Mouse (Mus musculus) limb, embryonic 12.5 days (tissue): Measurements from ENCODE around the gene Slit3. TPM values are rescaled to one million over a fixed set of nuclear protein-coding genes. Genes with fewer than 3 reads are reported as not detected.

ENCODE experiments used
- ATAC-seq: fragments of 200-750 bp; cut with Nextera tagmentation; 2 replicates; pipeline ENCODE4 v1.8.0; 2017; ENCODE audit warnings: low read depth, moderate TSS enrichment; ENCODE audit not compliant: insufficient number of reproducible peaks, insufficient read depth, low FRiP score, low TSS enrichment
- H3K27ac ChIP-seq: fragments of 300-500 bp; sonication (generic); 2 replicates; pipeline ENCODE4 v1.5.1; 2016; ENCODE audit warnings: mild to moderate bottlenecking, moderate library complexity
- H3K27me3 ChIP-seq: fragments of 300-500 bp; sonication (generic); 2 replicates; pipeline ENCODE4 v1.6.1; 2016; ENCODE audit warnings: mild to moderate bottlenecking, moderate library complexity
- H3K36me3 ChIP-seq: fragments of 300-500 bp; sonication (generic); 2 replicates; pipeline ENCODE4 v1.6.1; 2016; ENCODE audit warnings: mild to moderate bottlenecking, moderate library complexity
- H3K4me1 ChIP-seq: fragments of 300-500 bp; sonication (generic); replicated peaks from 2 replicates; pipeline ENCODE4 v1.6.1; 2016
- H3K4me2 ChIP-seq: fragments of 300-500 bp; sonication (generic); 2 replicates; pipeline ENCODE4 v1.6.1; 2016; ENCODE audit warnings: mild to moderate bottlenecking, moderate library complexity
- H3K4me3 ChIP-seq: fragments of 300-500 bp; sonication (generic); replicated peaks from 2 replicates; pipeline ENCODE4 v1.5.1; 2016; ENCODE audit warnings: mild to moderate bottlenecking
- H3K9ac ChIP-seq: fragments of 300-500 bp; sonication (generic); replicated peaks from 2 replicates; pipeline ENCODE4 v1.6.1; 2016; ENCODE audit warnings: mild to moderate bottlenecking, moderate library complexity
- H3K9me3 ChIP-seq: fragments of 300-500 bp; sonication (generic); 2 replicates; pipeline ENCODE4 v1.6.1; 2016; ENCODE audit warnings: mild to moderate bottlenecking, moderate library complexity
- WGBS: fragments of 180-500 bp; shearing (Covaris S2); methylation state at CpG from one replicate; pipeline ENCODE4 v1.1.7; 2016; 5-methylcytosine and 5-hydroxymethylcytosine counted together
- polyA plus RNA-seq: library from polyadenylated mRNA; unstranded; fragments of >200 nt; fragmentation: Nextera tagmentation; extraction: Ambion mirVana; gene quantifications from 2 replicates; pipeline ENCODE4 v1.2.1, GENCODE M21; 2016

Slit3 gene
- polyA plus RNA-seq, 1 experiment from 2014 or later = 29.7 TPM

GRCm38 (mm10) chr11:35292228-35292747 is 171.3 kb downstream of the Slit3 start:
- no peaks in the 10 kb centered on the region for H3K27me3 ChIP-seq
- H3K4me2 ChIP-seq = no peak overlapping the region
- 0 out of 2 replicates have a peak, but pooled peaks cover under 1% of the 10 kb centered on the region for H3K36me3 ChIP-seq
- peaks cover 4% of the 10 kb centered on the region; the same call in 1 of the 2 replicates for H3K9me3 ChIP-seq
- H3K4me3 ChIP-seq = no peak overlapping the region
- peaks cover 44% of the 10 kb centered on the region for H3K4me1 ChIP-seq
- no peak overlapping the region for H3K9ac ChIP-seq
- WGBS = 82% methylated on average over 8 of the region's 8 CpGs
- ATAC-seq = no peak
- no peak overlapping the region for H3K27ac ChIP-seq

GRCm38 (mm10) chr11:35293197-35293596 is 172.2 kb downstream of the Slit3 start:
- H3K27me3 ChIP-seq = no peaks in the 10 kb centered on the region
- H3K36me3 ChIP-seq = no peaks in the 10 kb centered on the region
- 82% methylated on average over 5 of the region's 5 CpGs for WGBS
- no peak overlapping the region for H3K9ac ChIP-seq
- no peak overlapping the region for H3K27ac ChIP-seq
- no peak overlapping the region for H3K4me3 ChIP-seq
- ATAC-seq = no peak
- H3K9me3 ChIP-seq = no peaks in the 10 kb centered on the region
- no peak overlapping the region for H3K4me2 ChIP-seq
- peaks cover 45% of the 10 kb centered on the region for H3K4me1 ChIP-seq

DNA sequence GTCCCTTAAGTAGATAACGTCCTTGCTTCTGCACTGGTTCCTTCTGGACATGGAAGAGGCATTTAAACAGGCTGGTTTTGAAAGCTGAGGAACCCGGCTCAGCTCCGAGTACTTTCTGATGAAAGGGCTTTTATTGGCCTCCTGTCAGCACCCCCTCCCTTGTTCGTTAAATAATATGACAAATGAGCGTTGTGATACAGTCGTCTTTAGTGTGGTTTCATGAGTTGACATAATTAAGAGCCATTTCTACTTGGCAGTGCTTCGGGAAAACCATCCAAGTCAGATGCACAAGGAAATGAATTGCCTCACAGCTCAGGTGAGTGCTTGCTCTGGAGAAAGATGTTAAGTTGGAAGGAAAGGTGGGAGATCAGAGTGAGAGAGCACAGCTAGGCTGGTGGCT is 173.6 kb downstream of the Slit3 start:
- Histone ChIP-seq H3K27ac (no peak overlapping the region), H3K27me3 (no peaks in the 10 kb centered on the region), H3K9ac (no peak overlapping the region), H3K36me3 (no peaks in the 10 kb centered on the region), H3K4me3 (no peak overlapping the region), H3K4me2 (no peak overlapping the region), H3K9me3 (no peaks in the 10 kb centered on the region), H3K4me1 (peaks cover 33% of the 10 kb centered on the region)
- no peak for ATAC-seq
- 22% methylated on average over 7 of the region's 7 CpGs for WGBS

- Histone ChIP-seq H3K27me3 (no peaks in the 10 kb centered on the region), H3K36me3 (no peaks in the 10 kb centered on the region), H3K9ac (no peak overlapping the region), H3K4me3 (no peak overlapping the region), H3K4me2 (no peak overlapping the region), H3K9me3 (no peaks in the 10 kb centered on the region), H3K4me1 (peaks cover 39% of the 10 kb centered on the region), H3K27ac (no peak overlapping the region)
- 63% methylated on average over 3 of the region's 3 CpGs for WGBS
- ATAC-seq = no peak
Measured at GRCm38 (mm10) chr11:35295162-35295799, 174.3 kb downstream of the Slit3 start.

GRCm38 (mm10) chr11:35296803-35297202 is 175.8 kb downstream of the Slit3 start:
- Histone ChIP-seq H3K9ac (no peak overlapping the region), H3K9me3 (no peaks in the 10 kb centered on the region), H3K4me1 (peaks cover 47% of the 10 kb centered on the region), H3K27me3 (no peaks in the 10 kb centered on the region), H3K4me3 (no peak overlapping the region), H3K4me2 (no peak overlapping the region), H3K27ac (no peak overlapping the region), H3K36me3 (no peaks in the 10 kb centered on the region)
- ATAC-seq = no peak
- WGBS = 98% methylated on average over 5 of the region's 5 CpGs

- H3K27me3 ChIP-seq = no peaks in the 10 kb centered on the region
- no peaks in the 10 kb centered on the region for H3K36me3 ChIP-seq
- H3K9ac ChIP-seq = no peak overlapping the region
- WGBS = 49% methylated on average over 5 of the region's 5 CpGs
- H3K27ac ChIP-seq = no peak overlapping the region
- no peak overlapping the region for H3K4me3 ChIP-seq
- peaks cover 47% of the 10 kb centered on the region for H3K4me1 ChIP-seq
- no peak for ATAC-seq
- no peak overlapping the region for H3K4me2 ChIP-seq
- H3K9me3 ChIP-seq = no peaks in the 10 kb centered on the region
Measured at GRCm38 (mm10) chr11:35297319-35297718, 176.3 kb downstream of the Slit3 start.

DNA sequence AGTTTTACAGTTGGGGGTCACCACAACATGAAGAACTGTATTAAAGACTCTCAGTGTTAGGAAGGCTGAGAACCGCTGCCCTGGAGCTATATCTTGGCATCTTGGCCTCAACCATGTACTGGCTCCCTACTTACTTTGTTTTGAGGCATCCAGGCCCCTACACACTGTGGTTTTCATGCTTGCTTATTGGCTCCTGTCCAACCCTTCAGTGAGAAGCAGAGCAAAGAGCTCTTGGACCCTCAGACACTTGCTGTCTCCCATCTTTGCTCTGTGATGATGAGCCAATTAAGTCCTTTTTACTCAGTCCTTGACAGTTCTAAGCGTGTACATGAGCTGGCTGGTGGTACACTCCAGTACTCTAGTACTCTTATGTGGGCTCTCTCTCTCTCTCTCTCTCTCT is 177.5 kb downstream of the Slit3 start:
- Histone ChIP-seq H3K4me1 (peaks cover 43% of the 10 kb centered on the region), H3K9ac (no peak overlapping the region), H3K4me2 (no peak overlapping the region), H3K4me3 (no peak overlapping the region), H3K27ac (no peak overlapping the region), H3K36me3 (no peaks in the 10 kb centered on the region), H3K27me3 (no peaks in the 10 kb centered on the region), H3K9me3 (no peaks in the 10 kb centered on the region)
- ATAC-seq = no peak
- 90% methylated on average over 2 of the region's 2 CpGs for WGBS

DNA sequence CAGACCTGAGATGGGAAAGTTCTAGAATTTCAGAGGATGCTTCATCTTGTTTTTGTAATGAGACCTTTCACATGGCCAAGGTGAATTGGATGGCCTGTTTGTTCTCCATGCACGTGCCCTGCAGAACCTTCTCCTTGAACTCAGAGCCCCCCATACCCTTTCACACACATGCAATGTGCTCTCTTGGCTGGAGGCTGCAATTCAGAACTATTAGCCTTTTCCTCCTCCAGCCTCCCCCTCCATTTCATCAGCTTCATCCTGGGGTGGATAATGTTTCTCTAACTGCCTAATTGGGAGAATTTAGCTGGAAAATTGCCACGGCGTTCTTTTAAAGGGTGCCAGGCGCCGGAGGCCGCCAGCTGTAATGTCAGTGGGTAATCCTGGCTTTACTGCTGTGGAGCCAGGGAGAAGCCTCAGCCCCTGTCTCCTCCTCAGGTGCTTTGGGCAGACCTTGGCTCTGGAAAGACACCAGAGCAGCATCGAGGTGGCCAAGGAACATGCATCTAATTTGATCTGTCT is 178.9 kb downstream of the Slit3 start:
- ATAC-seq = no peak
- WGBS = 50% methylated on average over 7 of the region's 7 CpGs
- no peaks in the 10 kb centered on the region for H3K9me3 ChIP-seq

DNA sequence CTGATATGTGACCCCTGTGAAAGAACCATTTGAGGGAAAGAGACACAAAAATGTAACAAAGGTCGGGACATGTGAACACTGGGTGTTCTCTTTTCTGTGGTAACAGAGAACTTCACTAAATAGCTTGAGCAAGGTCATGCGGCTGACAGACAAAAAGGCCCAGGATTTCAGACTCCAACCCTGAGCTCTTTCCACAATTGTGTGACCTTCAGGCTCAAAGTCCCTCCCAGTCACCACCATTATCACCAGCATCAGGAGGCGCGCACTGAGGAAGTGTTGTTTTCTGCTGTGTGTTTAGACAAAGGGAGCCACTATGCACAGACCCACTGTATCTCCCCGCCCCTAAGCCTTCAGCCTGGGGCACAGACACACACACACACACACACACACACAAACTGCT is 181.2 kb downstream of the Slit3 start:
- H3K9ac ChIP-seq = no peak overlapping the region
- 90% methylated on average over 5 of the region's 5 CpGs for WGBS

More for the DNA sequence above, 178.9 kb downstream of the Slit3 start:
- no peaks in the 10 kb centered on the region for H3K27me3 ChIP-seq
- no peak overlapping the region for H3K9ac ChIP-seq
- H3K27ac ChIP-seq = no peak overlapping the region
- H3K4me2 ChIP-seq = no peak overlapping the region
- H3K4me3 ChIP-seq = no peak overlapping the region
- peaks cover 32% of the 10 kb centered on the region for H3K4me1 ChIP-seq
- no peaks in the 10 kb centered on the region for H3K36me3 ChIP-seq

GRCm38 (mm10) chr11:35304216-35304975 is 183.4 kb downstream of the Slit3 start:
- ATAC-seq = no peak
- Histone ChIP-seq H3K9ac (no peak overlapping the region), H3K9me3 (no peaks in the 10 kb centered on the region; the same call in 1 of the 2 replicates), H3K27ac (no peak overlapping the region), H3K4me2 (no peak overlapping the region), H3K36me3 (peaks cover 4% of the 10 kb centered on the region; the same call in 1 of the 2 replicates), H3K4me3 (no peak overlapping the region), H3K27me3 (no peaks in the 10 kb centered on the region), H3K4me1 (peaks cover 26% of the 10 kb centered on the region; the same call in 1 of the 2 replicates)
- 91% methylated on average over 8 of the region's 8 CpGs for WGBS

More for the DNA sequence above, 181.2 kb downstream of the Slit3 start:
- H3K4me3 ChIP-seq = no peak overlapping the region
- H3K9me3 ChIP-seq = no peaks in the 10 kb centered on the region
- H3K27me3 ChIP-seq = no peaks in the 10 kb centered on the region
- no peak overlapping the region for H3K27ac ChIP-seq
- no peak overlapping the region for H3K4me2 ChIP-seq
- H3K36me3 ChIP-seq = no peaks in the 10 kb centered on the region
- no peak for ATAC-seq
- H3K4me1 ChIP-seq = peaks cover 27% of the 10 kb centered on the region

- Histone ChIP-seq H3K27ac (no peak overlapping the region), H3K27me3 (no peaks in the 10 kb centered on the region), H3K36me3 (peaks cover 4% of the 10 kb centered on the region; the same call in 1 of the 2 replicates), H3K4me3 (no peak overlapping the region), H3K9me3 (no peaks in the 10 kb centered on the region; the same call in 1 of the 2 replicates), H3K9ac (no peak overlapping the region), H3K4me1 (peaks cover 20% of the 10 kb centered on the region; the same call in 1 of the 2 replicates), H3K4me2 (no peak overlapping the region)
- no peak for ATAC-seq
- WGBS = 50% methylated on average over 5 of the region's 5 CpGs
Measured at GRCm38 (mm10) chr11:35305111-35305510, 184.1 kb downstream of the Slit3 start.
